Mouse (Mus musculus): ENCODE measurements at regions not wholly inside any gene's neighbourhood (a gene's known extent, or its start where the extent isn't known, plus 50 kb on each side); places are given as distances from the start of the nearest gene placed in this dataset.

GRCm38 (mm10) chr15:97458139-97458747 is 211.2 kb upstream of the Amigo2 start:
- no peak for TF ChIP-seq CTCF (IDR thresholded peaks at IDR 0.05; ENCODE audit: borderline replicate concordance, control insufficient read depth, extremely low read depth, insufficient read depth, low read length, poor library complexity)
- no peak for TF ChIP-seq POLR2A (IDR thresholded peaks at IDR 0.05; ENCODE audit: control insufficient read depth, extremely low read depth, insufficient read depth, low read length, poor library complexity)
